Mouse (Mus musculus) limb, embryonic 11.5 days (tissue): ENCODE results near the gene Ptpn9. TPM values are rescaled to one million over a fixed set of nuclear protein-coding genes. Genes with fewer than 3 reads are reported as not detected.
"Not testable (repeated sequence)": the region's sequence is repeated elsewhere in the genome, so short reads cannot be mapped to it uniquely, and the experiment has no call there.

Experiments
- ATAC-seq: fragments of 200-750 bp; cut with Nextera tagmentation; 2 replicates; pipeline ENCODE4 v1.8.0; 2017; ENCODE audit warnings: low read depth; ENCODE audit not compliant: insufficient number of reproducible peaks, low FRiP score, low TSS enrichment
- DNase-seq: peaks from one replicate; pipeline ENCODE4 v3.0.0-alpha.2; 2015; ENCODE audit warnings: low spot score
- H3K27ac ChIP-seq: fragments of 300-500 bp; sonication (generic); replicated peaks from 2 replicates; pipeline ENCODE4 v1.5.1; 2014; ENCODE audit warnings: low read depth, mild to moderate bottlenecking, low read length
- H3K27me3 ChIP-seq: fragments of 300-500 bp; sonication (generic); 2 replicates; pipeline ENCODE4 v1.6.1; 2014; ENCODE audit warnings: mild to moderate bottlenecking, low read length, mixed read lengths; ENCODE audit not compliant: control insufficient read depth, insufficient read depth
- H3K36me3 ChIP-seq: fragments of 300-500 bp; sonication (generic); 2 replicates; pipeline ENCODE4 v1.6.1; 2014; ENCODE audit warnings: mild to moderate bottlenecking, low read length, moderate library complexity, mixed read lengths; ENCODE audit not compliant: control insufficient read depth, insufficient read depth
- H3K4me1 ChIP-seq: fragments of 300-500 bp; sonication (generic); 2 replicates; pipeline ENCODE4 v1.6.1; 2014; ENCODE audit warnings: low read length, mixed read lengths; ENCODE audit not compliant: control insufficient read depth, insufficient read depth
- H3K4me2 ChIP-seq: fragments of 300-500 bp; sonication (generic); 2 replicates; pipeline ENCODE4 v1.6.1; 2014; ENCODE audit warnings: low read depth, mild to moderate bottlenecking, moderate library complexity; ENCODE audit not compliant: severe bottlenecking
- H3K4me3 ChIP-seq: fragments of 300-500 bp; sonication (generic); 2 replicates; pipeline ENCODE4 v1.5.1; 2014; ENCODE audit warnings: low read depth, low read length
- H3K9ac ChIP-seq: fragments of 300-500 bp; sonication (generic); 2 replicates; pipeline ENCODE4 v1.6.1; 2014; ENCODE audit warnings: mild to moderate bottlenecking, low read length
- H3K9me3 ChIP-seq: fragments of 300-500 bp; sonication (generic); 2 replicates; pipeline ENCODE4 v1.6.1; 2016; ENCODE audit warnings: low read length; ENCODE audit not compliant: control insufficient read depth
- WGBS: fragments of 180-500 bp; shearing (Covaris S2); extraction: QIAGEN DNeasy Blood & Tissue Kit; methylation state at CpG from one replicate; pipeline ENCODE4 v1.1.7; 2014; 5-methylcytosine and 5-hydroxymethylcytosine counted together
- polyA plus RNA-seq: library from polyadenylated mRNA; unstranded; fragments of >200 nt; fragmentation: Nextera tagmentation; extraction: Ambion mirVana; gene quantifications from 2 replicates; pipeline ENCODE4 v1.2.1, GENCODE M21; 2014

Ptpn9 gene
- polyA plus RNA-seq, 1 experiment from 2014 or later = 40.5 TPM

GRCm38 (mm10) chr9:56996028-56996346, 1.3 kb downstream of the Ptpn9 start:
- Histone ChIP-seq H3K9ac (peak overlapping the region; percentile 98), H3K36me3 (peaks cover 3% of the 10 kb centered on the region; the same call in 1 of the 2 replicates), H3K9me3 (no peaks in the 10 kb centered on the region), H3K27me3 (no peaks in the 10 kb centered on the region), H3K4me3 (peak overlapping the region; percentile 93), H3K27ac (peak overlapping the region; percentile 98), H3K4me1 (no peaks in the 10 kb centered on the region), H3K4me2 (peak overlapping the region; percentile 61)
- WGBS = 0% methylated on average over 5 of the region's 5 CpGs
- DNase-seq (peak; percentile 53), ATAC-seq (0 out of 2 replicates have a peak, but pooled peaks have one; percentile 33)

GRCm38 (mm10) chr9:56997206-56997605, 2.5 kb downstream of the Ptpn9 start:
- H3K4me2 ChIP-seq, H3K9me3 ChIP-seq, ATAC-seq, H3K9ac ChIP-seq, H3K27ac ChIP-seq, H3K4me1 ChIP-seq, H3K4me3 ChIP-seq, H3K27me3 ChIP-seq, DNase-seq, H3K36me3 ChIP-seq: not testable (repeated sequence)
- 85% methylated on average over 1 of the region's 1 CpGs for WGBS

GRCm38 (mm10) chr9:57003011-57003410, 8.3 kb downstream of the Ptpn9 start:
- no peaks in the 10 kb centered on the region for H3K27me3 ChIP-seq
- no peaks in the 10 kb centered on the region for H3K9me3 ChIP-seq
- 63% methylated on average over 4 of the region's 4 CpGs for WGBS
- no peak for ATAC-seq
- DNase-seq = no peak
- H3K4me1 ChIP-seq = no peaks in the 10 kb centered on the region
- no peak overlapping the region for H3K4me3 ChIP-seq
- H3K36me3 ChIP-seq = peaks cover 3% of the 10 kb centered on the region; the same call in 1 of the 2 replicates
- H3K9ac ChIP-seq = no peak overlapping the region
- no peak overlapping the region for H3K4me2 ChIP-seq
- H3K27ac ChIP-seq = no peak overlapping the region

- no peak for DNase-seq
- H3K27ac ChIP-seq = no peak overlapping the region
- no peak overlapping the region for H3K9ac ChIP-seq
- peaks cover 2% of the 10 kb centered on the region; the same call in 1 of the 2 replicates for H3K9me3 ChIP-seq
- no peak for ATAC-seq
- H3K36me3 ChIP-seq = peaks cover 2% of the 10 kb centered on the region; the same call in 1 of the 2 replicates
- no peak overlapping the region for H3K4me2 ChIP-seq
- no peaks in the 10 kb centered on the region for H3K27me3 ChIP-seq
- H3K4me1 ChIP-seq = no peaks in the 10 kb centered on the region
- H3K4me3 ChIP-seq = no peak overlapping the region
- WGBS = 86% methylated on average over 1 of the region's 1 CpGs
Observed at GRCm38 (mm10) chr9:57012393-57012792, 17.7 kb downstream of the Ptpn9 start.

- Histone ChIP-seq H3K27ac (no peak overlapping the region), H3K27me3 (no peaks in the 10 kb centered on the region), H3K4me3 (no peak overlapping the region), H3K9me3 (peaks cover 2% of the 10 kb centered on the region; the same call in 1 of the 2 replicates), H3K4me1 (no peaks in the 10 kb centered on the region), H3K36me3 (peaks cover 2% of the 10 kb centered on the region; the same call in 1 of the 2 replicates), H3K9ac (no peak overlapping the region), H3K4me2 (no peak overlapping the region)
- no peak for ATAC-seq
- WGBS = 93% methylated on average over 4 of the region's 4 CpGs
- DNase-seq = no peak
Observed at GRCm38 (mm10) chr9:57012895-57013294, 18.2 kb downstream of the Ptpn9 start.

GRCm38 (mm10) chr9:57013756-57014155, 19.0 kb downstream of the Ptpn9 start:
- ATAC-seq = no peak
- no peak for DNase-seq
- Histone ChIP-seq H3K27ac (no peak overlapping the region), H3K27me3 (no peaks in the 10 kb centered on the region), H3K4me2 (no peak overlapping the region), H3K9me3 (peaks cover 2% of the 10 kb centered on the region; the same call in 1 of the 2 replicates), H3K4me1 (no peaks in the 10 kb centered on the region), H3K4me3 (no peak overlapping the region), H3K36me3 (peaks cover 2% of the 10 kb centered on the region; the same call in 1 of the 2 replicates), H3K9ac (no peak overlapping the region)
- 98% methylated on average over 1 of the region's 1 CpGs for WGBS

- ATAC-seq (no peak), DNase-seq (no peak)
- peaks cover 2% of the 10 kb centered on the region; the same call in 1 of the 2 replicates for H3K9me3 ChIP-seq
- H3K36me3 ChIP-seq = peaks cover 2% of the 10 kb centered on the region; the same call in 1 of the 2 replicates
- no peak overlapping the region for H3K4me3 ChIP-seq
- WGBS = 95% methylated on average over 1 of the region's 1 CpGs
- no peak overlapping the region for H3K9ac ChIP-seq
- H3K4me1 ChIP-seq = no peaks in the 10 kb centered on the region
- no peak overlapping the region for H3K27ac ChIP-seq
- H3K4me2 ChIP-seq = no peak overlapping the region
- H3K27me3 ChIP-seq = no peaks in the 10 kb centered on the region
Observed at GRCm38 (mm10) chr9:57014766-57015165, 20.0 kb downstream of the Ptpn9 start.

- Histone ChIP-seq H3K9ac (no peak overlapping the region), H3K9me3 (peaks cover 2% of the 10 kb centered on the region; the same call in 1 of the 2 replicates), H3K4me3 (no peak overlapping the region), H3K36me3 (peaks cover 2% of the 10 kb centered on the region; the same call in 1 of the 2 replicates), H3K4me1 (no peaks in the 10 kb centered on the region), H3K27ac (no peak overlapping the region), H3K27me3 (no peaks in the 10 kb centered on the region), H3K4me2 (no peak overlapping the region)
- 90% methylated on average over 1 of the region's 1 CpGs for WGBS
- ATAC-seq (no peak), DNase-seq (no peak)
Observed at GRCm38 (mm10) chr9:57017631-57018030, 22.9 kb downstream of the Ptpn9 start.

- no peak overlapping the region for H3K9ac ChIP-seq
- no peaks in the 10 kb centered on the region for H3K27me3 ChIP-seq
- H3K4me1 ChIP-seq = no peaks in the 10 kb centered on the region
- H3K36me3 ChIP-seq = peaks cover 10% of the 10 kb centered on the region
- no peaks in the 10 kb centered on the region for H3K9me3 ChIP-seq
- H3K4me2 ChIP-seq = no peak overlapping the region
- DNase-seq = no peak
- H3K4me3 ChIP-seq = no peak overlapping the region
- WGBS = 96% methylated on average over 1 of the region's 1 CpGs
- no peak overlapping the region for H3K27ac ChIP-seq
- ATAC-seq = no peak
Observed at GRCm38 (mm10) chr9:57031756-57032155, 37.0 kb downstream of the Ptpn9 start.
